Mouse (Mus musculus) lung, postnatal 0 days (tissue): ENCODE measurements around the gene Insm1.

Experiments used
- CTCF ChIP-seq: IDR thresholded peaks from 2 replicates; pipeline ENCODE4 v1.5.1; 2016; ENCODE audit warnings: antibody characterized with exemption, mild to moderate bottlenecking
- EP300 ChIP-seq: IDR thresholded peaks from 2 replicates; pipeline ENCODE4 v1.6.1; 2016; ENCODE audit warnings: antibody characterized with exemption, mild to moderate bottlenecking, control low read depth

DNA sequence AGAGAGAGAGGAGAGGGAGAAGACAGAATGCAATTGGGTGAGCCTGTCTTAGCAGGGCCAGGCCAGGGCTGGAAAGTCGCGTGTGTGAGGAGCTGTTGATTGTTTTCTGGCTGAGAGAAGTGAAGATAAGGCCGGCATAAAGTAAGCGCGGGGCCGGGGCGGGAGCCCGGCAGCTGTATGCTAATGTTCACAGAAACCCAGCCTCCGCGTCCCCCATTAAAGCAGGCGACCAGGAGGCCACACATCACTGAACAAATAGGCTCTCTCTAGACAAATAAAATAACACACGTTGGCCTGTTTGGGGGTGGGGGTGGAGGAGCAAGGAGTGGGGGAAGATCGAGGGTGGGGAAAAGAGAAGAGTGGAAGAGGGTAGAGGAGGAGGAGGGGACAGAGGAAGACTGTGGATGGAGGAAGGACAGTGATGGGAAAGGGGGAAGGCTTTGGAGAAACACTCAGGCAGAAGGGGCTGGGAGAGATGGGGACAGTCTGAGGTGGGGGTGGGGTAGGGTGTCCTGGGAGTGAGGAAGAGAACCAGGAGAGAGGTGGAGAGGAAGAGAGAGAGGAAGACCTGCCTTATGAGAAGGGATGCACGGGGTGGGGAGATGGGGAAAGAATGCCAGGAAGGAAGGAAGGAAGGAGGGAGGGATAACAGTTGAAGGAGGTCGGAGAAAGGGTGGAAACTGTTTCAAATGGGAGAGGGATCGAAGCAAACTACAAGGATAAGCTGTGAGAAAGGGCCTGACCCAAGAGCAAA is 4.3 kb upstream of the Insm1 start:
- TF ChIP-seq EP300 (no peak), CTCF (no peak)
